Mouse (Mus musculus): ENCODE measurements around the gene Dusp13. TPM values are rescaled to one million over a fixed set of nuclear protein-coding genes. Genes with fewer than 3 reads are reported as not detected.

Gene Dusp13
- total RNA-seq, 2 experiments from 2014 or later, result not detected

DNA sequence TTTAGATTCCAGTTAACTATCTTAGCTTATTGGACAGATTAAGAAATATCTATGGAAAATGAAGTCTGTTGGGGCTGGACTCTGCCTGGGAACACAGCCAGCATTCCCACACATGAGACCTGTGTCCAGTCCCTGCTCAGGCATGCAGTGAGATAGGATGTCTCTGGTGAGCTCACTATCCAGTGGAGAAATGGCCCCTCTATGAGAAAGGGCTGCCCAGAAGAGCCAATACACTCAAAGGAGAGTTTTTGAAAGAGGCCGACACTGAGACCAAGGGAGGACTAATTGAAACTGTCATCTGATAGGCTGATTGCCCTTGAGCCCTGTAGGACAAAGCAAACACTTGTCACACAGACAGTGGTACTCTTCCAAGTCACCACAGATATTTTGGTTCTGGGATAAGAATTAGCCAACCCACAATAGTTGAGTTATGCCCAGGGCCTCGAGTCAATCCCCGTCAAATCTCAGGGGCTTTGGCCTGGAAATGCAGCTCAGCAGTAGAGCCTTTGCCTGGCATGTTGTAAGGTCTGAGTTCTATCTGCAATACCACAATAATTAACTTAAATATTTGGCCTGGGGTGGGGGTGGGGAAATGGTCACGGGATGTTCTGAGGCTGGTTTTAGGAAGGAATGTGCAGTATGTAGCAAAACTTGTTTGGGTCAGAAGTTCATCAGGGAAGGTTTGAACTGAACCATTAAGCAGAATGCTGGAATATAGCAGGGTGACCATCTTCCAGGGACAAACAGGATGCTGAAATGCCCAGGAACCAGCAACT, 30.4 kb downstream of the Dusp13 start:
- TF ChIP-seq CTCF (IDR thresholded peaks at IDR 0.05), result no peak
- intact Hi-C loops (cut with DNase I), result no loop called here
- no peak for DNase-seq (ENCODE audit: extremely low spot score in 1 of 2, low spot score in 2 of 2)
- Histone ChIP-seq H3K4me3 (no peak overlapping the region), H3K27ac (no peak overlapping the region)

GRCm38 (mm10) chr14:21719646-21720383, 31.2 kb downstream of the Dusp13 start:
- Histone ChIP-seq H3K4me3 (no peak overlapping the region), H3K27ac (no peak overlapping the region)
- TF ChIP-seq CTCF (IDR thresholded peaks at IDR 0.05), result no peak
- no peak for DNase-seq (ENCODE audit: extremely low spot score in 1 of 2, low spot score in 2 of 2)
- intact Hi-C loops (cut with DNase I), result no loop called here

GRCm38 (mm10) chr14:21714486-21714885, 36.5 kb downstream of the Dusp13 start, which contains the start of gene Dupd1:
Gene Dupd1 (minus strand): TSS chr14:21714576.
- H3K27ac ChIP-seq, result no peak within 1 kb of the TSS
- no peak within 1 kb of the TSS for H3K4me3 ChIP-seq
- intact Hi-C loops (cut with DNase I), result no loop called here
- no peak for DNase-seq (ENCODE audit: extremely low spot score in 1 of 2, low spot score in 2 of 2)
- no peak for TF ChIP-seq CTCF (IDR thresholded peaks at IDR 0.05)

DNA sequence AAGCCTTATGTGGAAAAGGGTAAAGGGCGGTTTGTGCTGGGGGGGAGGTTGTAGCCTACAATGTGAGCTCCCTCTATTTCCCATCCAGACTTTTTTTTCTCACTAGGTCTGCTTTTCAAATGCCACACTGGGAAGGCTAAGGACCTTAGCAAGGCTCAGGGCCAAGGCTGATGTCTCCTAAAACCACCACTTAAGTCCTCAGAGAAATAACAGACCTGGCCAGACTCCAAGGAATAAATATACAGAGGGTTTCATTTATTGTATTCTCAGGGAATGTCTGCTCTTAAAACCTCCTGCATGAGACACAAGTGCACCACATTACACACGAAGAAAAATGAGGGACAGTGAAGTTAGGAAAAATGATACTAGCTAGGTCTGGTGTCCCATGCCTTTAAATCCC, 39.8 kb downstream of the Dusp13 start:
- TF ChIP-seq CTCF (IDR thresholded peaks at IDR 0.05), result no peak
- Histone ChIP-seq H3K27ac (no peak overlapping the region), H3K4me3 (no peak overlapping the region)
- DNase-seq (ENCODE audit: extremely low spot score in 1 of 2, low spot score in 2 of 2), result no peak
- intact Hi-C loops (cut with DNase I), result no loop called here

DNA sequence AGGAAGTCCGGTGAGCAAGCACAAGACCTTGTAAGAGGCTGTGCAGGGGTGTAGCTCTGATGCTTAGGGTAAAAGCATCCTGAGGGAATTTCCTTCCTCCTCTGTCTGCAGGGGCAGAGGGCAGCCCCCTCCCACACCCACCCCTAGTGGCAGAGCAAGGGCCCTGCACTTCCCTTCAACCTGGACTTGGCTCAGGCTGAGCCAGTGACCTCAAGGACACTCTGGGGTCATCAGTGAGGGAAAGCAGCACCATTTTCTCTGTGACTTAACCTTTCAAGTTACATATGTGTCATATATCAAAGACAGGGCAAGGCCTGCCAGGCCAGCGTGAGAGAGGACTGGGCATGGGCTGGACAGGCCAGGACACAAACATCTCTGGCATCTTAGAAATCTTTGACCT, 41.4 kb downstream of the Dusp13 start:
- Histone ChIP-seq H3K4me3 (no peak overlapping the region), H3K27ac (no peak overlapping the region)
- intact Hi-C loops (cut with DNase I), result no loop called here
- TF ChIP-seq CTCF (IDR thresholded peaks at IDR 0.05), result no peak; the same call in 1 of the 2 replicates
- DNase-seq (ENCODE audit: extremely low spot score in 1 of 2, low spot score in 2 of 2), result no peak

GRCm38 (mm10) chr14:21706759-21707571, 44.0 kb downstream of the Dusp13 start:
- H3K4me3 ChIP-seq, result no peak overlapping the region
- peak overlapping the region; percentile 87 for H3K27ac ChIP-seq
- intact Hi-C loops (cut with DNase I), result no loop called here
- TF ChIP-seq CTCF (IDR thresholded peaks at IDR 0.05), result no peak
- DNase-seq (ENCODE audit: extremely low spot score in 1 of 2, low spot score in 2 of 2), result peak; percentile 19 to 36

DNA sequence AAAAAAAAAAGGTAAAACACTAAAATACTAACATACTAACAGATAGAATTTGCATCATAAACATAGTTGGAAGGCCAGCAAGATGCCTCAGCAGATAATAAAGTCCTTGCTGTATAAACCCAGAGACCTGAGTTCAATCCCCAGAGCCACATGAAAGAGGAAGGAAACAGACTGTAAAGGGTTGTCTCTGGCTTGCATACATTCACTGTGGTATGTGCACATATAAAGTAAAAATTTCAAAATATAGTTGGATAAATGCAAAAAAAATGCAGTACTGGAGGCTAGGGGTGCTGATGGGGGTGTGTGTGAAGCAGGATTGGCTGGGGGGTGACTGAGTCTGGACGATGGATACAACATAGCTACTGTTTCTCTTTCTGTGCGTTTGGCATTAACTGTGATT, 45.5 kb downstream of the Dusp13 start:
- Histone ChIP-seq H3K4me3 (no peak overlapping the region), H3K27ac (no peak overlapping the region)
- TF ChIP-seq CTCF (IDR thresholded peaks at IDR 0.05), result no peak
- no peak for DNase-seq (ENCODE audit: extremely low spot score in 1 of 2, low spot score in 2 of 2)
- intact Hi-C loops (cut with DNase I), result no loop called here

GRCm38 (mm10) chr14:21703255-21703654, 47.7 kb downstream of the Dusp13 start:
- intact Hi-C loops (cut with DNase I), result no loop called here
- no peak for DNase-seq (ENCODE audit: extremely low spot score in 1 of 2, low spot score in 2 of 2)
- Histone ChIP-seq H3K27ac (no peak overlapping the region), H3K4me3 (no peak overlapping the region)
- TF ChIP-seq CTCF (IDR thresholded peaks at IDR 0.05), result no peak

- Histone ChIP-seq H3K4me3 (no peak overlapping the region), H3K27ac (no peak overlapping the region)
- no peak for TF ChIP-seq CTCF (IDR thresholded peaks at IDR 0.05)
- DNase-seq (ENCODE audit: extremely low spot score in 1 of 2, low spot score in 2 of 2), result no peak
- intact Hi-C loops (cut with DNase I), result no loop called here
Measured at GRCm38 (mm10) chr14:21702691-21703090, 48.3 kb downstream of the Dusp13 start.

- no peak for DNase-seq (ENCODE audit: extremely low spot score in 1 of 2, low spot score in 2 of 2)
- no peak for TF ChIP-seq CTCF (IDR thresholded peaks at IDR 0.05)
- intact Hi-C loops (cut with DNase I), result no loop called here
- Histone ChIP-seq H3K27ac (no peak overlapping the region), H3K4me3 (no peak overlapping the region)
Measured at GRCm38 (mm10) chr14:21696186-21696830, 54.7 kb downstream of the Dusp13 start.

DNA sequence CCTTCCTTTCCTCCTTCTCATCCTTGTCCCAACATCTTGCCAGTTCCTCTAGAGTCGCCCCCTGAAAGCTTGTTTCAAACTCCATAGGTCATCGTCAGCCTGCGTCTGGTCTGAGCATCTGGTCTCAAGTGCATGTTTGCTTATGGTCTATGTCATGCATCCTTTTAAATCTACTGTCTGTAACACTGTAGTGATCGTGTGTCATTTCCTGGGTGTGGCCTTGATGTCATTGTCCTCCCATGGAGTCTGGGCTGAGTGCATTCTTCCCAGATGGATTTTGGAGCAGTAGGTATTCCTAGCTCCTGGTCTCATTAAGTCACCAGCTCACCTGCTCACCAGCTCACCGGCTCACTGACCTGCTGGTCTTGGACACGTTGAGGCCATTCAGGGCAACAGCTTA, 56.0 kb downstream of the Dusp13 start:
- intact Hi-C loops (cut with DNase I), result no loop called here
- no peak for DNase-seq (ENCODE audit: extremely low spot score in 1 of 2, low spot score in 2 of 2)
- TF ChIP-seq CTCF (IDR thresholded peaks at IDR 0.05), result no peak
- no peak overlapping the region for H3K4me3 ChIP-seq
- no peak overlapping the region for H3K27ac ChIP-seq

Data from left cerebral cortex, adult 2 months (tissue).